Mouse (Mus musculus): ENCODE measurements around the gene Tgfbr2.

Gene Tgfbr2

GRCm38 (mm10) chr9:116160067-116160466 lies 15.1 kb downstream of the Tgfbr2 start:
- no peak for DNase-seq (ENCODE audit: low read depth, low spot score)

- no peak for DNase-seq (ENCODE audit: low read depth, low spot score)
Measured at GRCm38 (mm10) chr9:116156501-116156900, 18.7 kb downstream of the Tgfbr2 start.

- DNase-seq (ENCODE audit: low read depth, low spot score), result no peak
Measured at GRCm38 (mm10) chr9:116152878-116153277, 22.3 kb downstream of the Tgfbr2 start.

- no peak for DNase-seq (ENCODE audit: low read depth, low spot score)
Measured at GRCm38 (mm10) chr9:116150725-116151396, 24.3 kb downstream of the Tgfbr2 start.

- peak; percentile 33 for DNase-seq (ENCODE audit: low read depth, low spot score)
Measured at GRCm38 (mm10) chr9:116148809-116149208, 26.4 kb downstream of the Tgfbr2 start.

GRCm38 (mm10) chr9:116146235-116146634 lies 28.9 kb downstream of the Tgfbr2 start:
- no peak for DNase-seq (ENCODE audit: low read depth, low spot score)

GRCm38 (mm10) chr9:116145231-116145641 lies 29.9 kb downstream of the Tgfbr2 start:
- DNase-seq (ENCODE audit: low read depth, low spot score), result no peak

GRCm38 (mm10) chr9:116140422-116140821 lies 34.7 kb downstream of the Tgfbr2 start:
- DNase-seq (ENCODE audit: low read depth, low spot score), result no peak

GRCm38 (mm10) chr9:116139549-116139948 lies 35.6 kb downstream of the Tgfbr2 start:
- DNase-seq (ENCODE audit: low read depth, low spot score), result no peak

- peak; percentile 80 for DNase-seq (ENCODE audit: low read depth, low spot score)
Measured at GRCm38 (mm10) chr9:116138595-116139134, 36.5 kb downstream of the Tgfbr2 start.

- no peak for DNase-seq (ENCODE audit: low read depth, low spot score)
Measured at GRCm38 (mm10) chr9:116137645-116138044, 37.5 kb downstream of the Tgfbr2 start.

GRCm38 (mm10) chr9:116136811-116137210 lies 38.3 kb downstream of the Tgfbr2 start:
- no peak for DNase-seq (ENCODE audit: low read depth, low spot score)

- DNase-seq (ENCODE audit: low read depth, low spot score), result no peak
Measured at GRCm38 (mm10) chr9:116136146-116136545, 39.0 kb downstream of the Tgfbr2 start.

GRCm38 (mm10) chr9:116134488-116134887 lies 40.7 kb downstream of the Tgfbr2 start:
- DNase-seq (ENCODE audit: low read depth, low spot score), result no peak

- DNase-seq (ENCODE audit: low read depth, low spot score), result no peak
Measured at GRCm38 (mm10) chr9:116133312-116133980, 41.7 kb downstream of the Tgfbr2 start.

GRCm38 (mm10) chr9:116128886-116129285 lies 46.3 kb downstream of the Tgfbr2 start:
- no peak for DNase-seq (ENCODE audit: low read depth, low spot score)

- DNase-seq (ENCODE audit: low read depth, low spot score), result no peak
Measured at GRCm38 (mm10) chr9:116128311-116128710, 46.8 kb downstream of the Tgfbr2 start.

GRCm38 (mm10) chr9:116126494-116126893 lies 48.7 kb downstream of the Tgfbr2 start:
- DNase-seq (ENCODE audit: low read depth, low spot score), result no peak

GRCm38 (mm10) chr9:116122969-116123589 lies 52.1 kb downstream of the Tgfbr2 start:
- peak; percentile 57 for DNase-seq (ENCODE audit: low read depth, low spot score)

GRCm38 (mm10) chr9:116122544-116122943 lies 52.6 kb downstream of the Tgfbr2 start:
- DNase-seq (ENCODE audit: low read depth, low spot score), result no peak

- DNase-seq (ENCODE audit: low read depth, low spot score), result no peak
Measured at GRCm38 (mm10) chr9:116121472-116121871, 53.7 kb downstream of the Tgfbr2 start.

- no peak for DNase-seq (ENCODE audit: low read depth, low spot score)
Measured at GRCm38 (mm10) chr9:116119990-116120389, 55.2 kb downstream of the Tgfbr2 start.

Measured in mesoderm, embryonic 11.5 days (tissue).